Mouse (Mus musculus): ENCODE data around the gene Wrnip1. TPM values are rescaled to one million over a fixed set of nuclear protein-coding genes. Genes with fewer than 3 reads are reported as not detected.
A peak's percentile ranks its signal among the peaks of the same experiment; 100 is the strongest.
"Not testable (repeated sequence)": the region's sequence is repeated elsewhere in the genome, so short reads cannot be mapped to it uniquely, and the experiment has no call there.

Gene Wrnip1
- polyA plus RNA-seq, 1 experiment = 58.6 TPM

GRCm38 (mm10) chr13:32863456-32863855 is 61.6 kb downstream of the Wrnip1 start:
- H3K27ac ChIP-seq (ENCODE audit: insufficient read depth, low read length) = no peak overlapping the region
- no peak for TF ChIP-seq POLR2A (IDR thresholded peaks at IDR 0.05; ENCODE audit: extremely low read depth, insufficient read depth, low read length)
- no peak for TF ChIP-seq CTCF (IDR thresholded peaks at IDR 0.05; ENCODE audit: extremely low read depth, insufficient read depth, low read length)
- H3K4me1 ChIP-seq (ENCODE audit: control insufficient read depth, insufficient read depth, low read length) = no peaks in the 10 kb centered on the region
- H3K4me3 ChIP-seq (ENCODE audit: insufficient read depth, low read length) = no peak overlapping the region

GRCm38 (mm10) chr13:32864529-32864928 is 62.7 kb downstream of the Wrnip1 start:
- not testable (repeated sequence) for H3K4me3 ChIP-seq (ENCODE audit: insufficient read depth, low read length); H3K4me1 ChIP-seq (ENCODE audit: control insufficient read depth, insufficient read depth, low read length); H3K27ac ChIP-seq (ENCODE audit: insufficient read depth, low read length)

GRCm38 (mm10) chr13:32865591-32865990 is 63.8 kb downstream of the Wrnip1 start:
- no peaks in the 10 kb centered on the region for H3K4me1 ChIP-seq (ENCODE audit: control insufficient read depth, insufficient read depth, low read length)

GRCm38 (mm10) chr13:32866484-32866883 is 64.6 kb downstream of the Wrnip1 start:
- Histone ChIP-seq H3K4me1 (ENCODE audit: control insufficient read depth, insufficient read depth, low read length) (no peaks in the 10 kb centered on the region), H3K27ac (ENCODE audit: insufficient read depth, low read length) (no peak overlapping the region), H3K4me3 (ENCODE audit: insufficient read depth, low read length) (no peak overlapping the region)
- TF ChIP-seq POLR2A (IDR thresholded peaks at IDR 0.05; ENCODE audit: extremely low read depth, insufficient read depth, low read length) = no peak
- TF ChIP-seq CTCF (IDR thresholded peaks at IDR 0.05; ENCODE audit: extremely low read depth, insufficient read depth, low read length) = peak; percentile 88

More at GRCm38 (mm10) chr13:32865591-32865990, 63.8 kb downstream of the Wrnip1 start:
- Histone ChIP-seq H3K27ac (ENCODE audit: insufficient read depth, low read length) (no peak overlapping the region), H3K4me3 (ENCODE audit: insufficient read depth, low read length) (no peak overlapping the region)
- TF ChIP-seq POLR2A (IDR thresholded peaks at IDR 0.05; ENCODE audit: extremely low read depth, insufficient read depth, low read length) (no peak), CTCF (IDR thresholded peaks at IDR 0.05; ENCODE audit: extremely low read depth, insufficient read depth, low read length) (no peak)

GRCm38 (mm10) chr13:32867030-32867429 is 65.2 kb downstream of the Wrnip1 start:
- no peaks in the 10 kb centered on the region for H3K4me1 ChIP-seq (ENCODE audit: control insufficient read depth, insufficient read depth, low read length)
- H3K27ac ChIP-seq (ENCODE audit: insufficient read depth, low read length) = no peak overlapping the region
- H3K4me3 ChIP-seq (ENCODE audit: insufficient read depth, low read length) = no peak overlapping the region
- TF ChIP-seq POLR2A (IDR thresholded peaks at IDR 0.05; ENCODE audit: extremely low read depth, insufficient read depth, low read length) (no peak), CTCF (IDR thresholded peaks at IDR 0.05; ENCODE audit: extremely low read depth, insufficient read depth, low read length) (no peak)

GRCm38 (mm10) chr13:32868233-32868632 is 66.4 kb downstream of the Wrnip1 start:
- H3K4me1 ChIP-seq (ENCODE audit: control insufficient read depth, insufficient read depth, low read length); H3K4me3 ChIP-seq (ENCODE audit: insufficient read depth, low read length); H3K27ac ChIP-seq (ENCODE audit: insufficient read depth, low read length): not testable (repeated sequence)

GRCm38 (mm10) chr13:32868843-32869242 is 67.0 kb downstream of the Wrnip1 start:
- TF ChIP-seq POLR2A (IDR thresholded peaks at IDR 0.05; ENCODE audit: extremely low read depth, insufficient read depth, low read length) (no peak), CTCF (IDR thresholded peaks at IDR 0.05; ENCODE audit: extremely low read depth, insufficient read depth, low read length) (no peak)
- H3K27ac ChIP-seq (ENCODE audit: insufficient read depth, low read length) = no peak overlapping the region
- H3K4me1 ChIP-seq (ENCODE audit: control insufficient read depth, insufficient read depth, low read length) = no peaks in the 10 kb centered on the region
- H3K4me3 ChIP-seq (ENCODE audit: insufficient read depth, low read length) = no peak overlapping the region

Other genes with a start within 250 kb of the Wrnip1 start
- gene Mylk4, start 18.1 kb upstream of the Wrnip1 start, polyA plus RNA-seq (2012; rRNA removed) = 0.15 and 0.19 TPM in 2 replicates
- 0.73 and 0.85 TPM in 2 replicates for gene D930007J09Rik, start 811 bp downstream of the Wrnip1 start, polyA plus RNA-seq (2012; rRNA removed)
- 11.0 and 15.1 TPM in 2 replicates for gene Serpinb1a, start 49.1 kb downstream of the Wrnip1 start, polyA plus RNA-seq (2012; rRNA removed)
- gene Serpinb1c, start 96.2 kb downstream of the Wrnip1 start, polyA plus RNA-seq (2012; rRNA removed) = not detected in 2 replicates
- gene Serpinb6b, start 163.2 kb downstream of the Wrnip1 start, polyA plus RNA-seq (2012; rRNA removed) = 1.9 and 2.1 TPM in 2 replicates
- gene Serpinb9, start 201.2 kb downstream of the Wrnip1 start, polyA plus RNA-seq (2012; rRNA removed) = 5.4 and 6.1 TPM in 2 replicates
- 0.04 and 0.06 TPM in 2 replicates for gene Serpinb9b, start 225.4 kb downstream of the Wrnip1 start, polyA plus RNA-seq (2012; rRNA removed)

All from cortical plate, adult 2 months (tissue).